In the genomic region with DNA sequence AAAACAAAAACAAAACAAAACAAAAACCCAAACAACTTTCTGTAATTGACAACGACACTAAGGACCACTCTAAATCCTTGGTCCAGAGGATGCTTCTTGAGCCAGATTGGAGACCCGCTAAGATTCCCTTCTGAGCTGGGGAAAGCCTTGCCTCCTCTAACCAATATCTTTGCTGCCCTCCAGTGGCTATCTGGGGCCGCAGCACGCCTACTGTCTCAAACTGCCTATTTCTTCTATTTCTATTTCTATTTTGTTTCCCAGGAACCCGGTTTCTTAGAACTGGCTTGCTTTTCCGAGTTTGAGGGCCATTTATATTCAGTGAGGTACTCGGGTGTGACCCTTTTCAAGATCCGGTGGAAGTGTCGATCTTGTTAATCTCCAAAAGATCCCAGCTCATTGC, we compare ENCODE assay signal across 9 mouse cellular contexts. TPM values are rescaled to one million over a fixed set of nuclear protein-coding genes. Genes with fewer than 3 reads are reported as not detected.
A peak's percentile ranks its signal among the peaks of the same experiment; 100 is the strongest.
DNase-seq lines count a peak whose midpoint lies in the region; ATAC-seq lines count a peak whose summit lies in the region.
"Had no signal": no experiment of that assay in that cellular context is flagged by ENCODE, and none has a peak within 500 bp of the region (broad histone marks: within the 10 kb centered on the region; RNA-seq: fewer than 3 reads in every experiment).

No protein-coding gene starts in this region.

- H3K4me2 ChIP-seq in liver, embryonic 12.5 days = no peak overlapping the region
- H3K4me2 ChIP-seq in limb, embryonic 11.5 days (ENCODE audit: low read depth, severe bottlenecking) = no peak overlapping the region
- peak overlapping the region; percentile 27; the same call in 1 of the 2 replicates for H3K4me2 ChIP-seq in midbrain, embryonic 16.5 days (ENCODE audit: low read length)
- H3K4me2 ChIP-seq: stomach, embryonic 15.5 days had no signal

- H3K27ac ChIP-seq in liver, embryonic 12.5 days = no peak overlapping the region
- H3K27ac ChIP-seq in limb, embryonic 11.5 days (replicated peaks; ENCODE audit: low read depth, low read length) = no peak overlapping the region
- H3K27ac ChIP-seq in midbrain, embryonic 16.5 days (ENCODE audit: low read length) = no peak overlapping the region
- H3K27ac ChIP-seq: stomach, embryonic 15.5 days had no signal

- H3K4me1 ChIP-seq in liver, embryonic 12.5 days = peaks cover 9% of the 10 kb centered on the region; the same call in 1 of the 2 replicates
- no peaks in the 10 kb centered on the region for H3K4me1 ChIP-seq in limb, embryonic 11.5 days (ENCODE audit: control insufficient read depth, insufficient read depth, low read length)
- H3K4me1 ChIP-seq in midbrain, embryonic 16.5 days (ENCODE audit: control insufficient read depth, insufficient read depth, low read length) = no peaks in the 10 kb centered on the region; the same call in 1 of the 2 replicates
- H3K4me1 ChIP-seq: stomach, embryonic 15.5 days had no signal

- H3K27me3 ChIP-seq in liver, embryonic 12.5 days (replicated peaks) = no peaks in the 10 kb centered on the region
- no peaks in the 10 kb centered on the region for H3K27me3 ChIP-seq in limb, embryonic 11.5 days (ENCODE audit: control insufficient read depth, insufficient read depth, low read length)
- H3K27me3 ChIP-seq in midbrain, embryonic 16.5 days (ENCODE audit: control insufficient read depth, insufficient read depth, low read depth, low read length) = no peaks in the 10 kb centered on the region
- H3K27me3 ChIP-seq: stomach, embryonic 15.5 days had no signal

- H3K4me3 ChIP-seq in liver, embryonic 12.5 days = no peak overlapping the region
- H3K4me3 ChIP-seq in limb, embryonic 11.5 days (ENCODE audit: low read depth, low read length) = no peak overlapping the region
- H3K4me3 ChIP-seq in midbrain, embryonic 16.5 days (ENCODE audit: low read depth, low read length) = no peak overlapping the region
- H3K4me3 ChIP-seq: stomach, embryonic 15.5 days had no signal

- H3K9ac ChIP-seq in liver, embryonic 12.5 days = no peak overlapping the region
- no peak overlapping the region for H3K9ac ChIP-seq in limb, embryonic 11.5 days (ENCODE audit: low read length)
- no peak overlapping the region for H3K9ac ChIP-seq in midbrain, embryonic 16.5 days (ENCODE audit: low read depth, low read length)
- H3K9ac ChIP-seq: stomach, embryonic 15.5 days had no signal

- H3K9me3 ChIP-seq in liver, embryonic 12.5 days (replicated peaks) = no peaks in the 10 kb centered on the region
- H3K9me3 ChIP-seq in limb, embryonic 11.5 days (ENCODE audit: control insufficient read depth, low read length) = no peaks in the 10 kb centered on the region
- H3K9me3 ChIP-seq in midbrain, embryonic 16.5 days (replicated peaks; ENCODE audit: control insufficient read depth, low read length, poor library complexity, severe bottlenecking) = no peaks in the 10 kb centered on the region
- H3K9me3 ChIP-seq: stomach, embryonic 15.5 days had no signal

- WGBS in liver, embryonic 12.5 days (ENCODE audit: insufficient replicate concordance) = 9% methylated on average over 9 of the region's 9 CpGs
- WGBS in limb, embryonic 11.5 days = 19% methylated on average over 9 of the region's 9 CpGs
- 9% methylated on average over 9 of the region's 9 CpGs for WGBS in midbrain, embryonic 16.5 days

- peak; percentile 65 for DNase-seq in liver
- DNase-seq in cerebellum, adult 9-11 months = peak; percentile 58
- peak; percentile 78 for DNase-seq in gastrocnemius, adult 18-20 months (ENCODE audit: low spot score)
- DNase-seq in kidney, adult 18-20 months = peak; percentile 79
- DNase-seq in limb, embryonic 11.5 days (ENCODE audit: low spot score) = peak; percentile 80
- peak; percentile 25 to 74 for DNase-seq in spleen, postnatal 10 days (ENCODE audit: low spot score in 2 of 2)

- ATAC-seq in liver, embryonic 12.5 days = no peak
- ATAC-seq in limb, embryonic 11.5 days (ENCODE audit: insufficient number of reproducible peaks, low FRiP score, low TSS enrichment, low read depth) = no peak
- ATAC-seq in midbrain, embryonic 16.5 days = 0 out of 2 replicates have a peak, but pooled peaks have one; percentile 70

- no peaks in the 10 kb centered on the region for H3K36me3 ChIP-seq in liver, embryonic 12.5 days
- H3K36me3 ChIP-seq in limb, embryonic 11.5 days (ENCODE audit: control insufficient read depth, insufficient read depth, low read length) = no peaks in the 10 kb centered on the region
- H3K36me3 ChIP-seq in midbrain, embryonic 16.5 days (ENCODE audit: control insufficient read depth, insufficient read depth, low read length) = no peaks in the 10 kb centered on the region
- H3K36me3 ChIP-seq: stomach, embryonic 15.5 days had no signal

RNA-seq across cellular contexts. Expression of gene Batf, which starts 23.6 kb away (rescaled TPM):
- polyA plus RNA-seq in liver, embryonic 12.5 days (2016; fragmentation: Nextera tagmentation; extraction: Ambion mirVana) = 4.6 and 5.2 TPM in 2 replicates
- total RNA-seq in gastrocnemius, adult 18-20 months (2021) = under 1 TPM in 1 of 2 experiments, not detected in 1; 0.32 TPM
- 1.1 and 1.5 TPM in 2 replicates for polyA plus RNA-seq in limb, embryonic 11.5 days (2014; fragmentation: Nextera tagmentation; extraction: Ambion mirVana)
- 0.59 and 1.3 TPM in 2 replicates for polyA plus RNA-seq in midbrain, embryonic 16.5 days (2015; fragmentation: Nextera tagmentation; extraction: Ambion mirVana)
